Mouse (Mus musculus): ENCODE measurements around the gene Babam2. TPM values are rescaled to one million over a fixed set of nuclear protein-coding genes. Genes with fewer than 3 reads are reported as not detected.

The Babam2 gene
- polyA plus RNA-seq, 1 experiment from 2014 or later = 46.2 TPM

- Histone ChIP-seq H3K9me3 (ENCODE audit: control insufficient read depth, low read length) (no peaks in the 10 kb centered on the region), H3K27ac (ENCODE audit: low read depth, low read length) (no peak overlapping the region), H3K9ac (ENCODE audit: low read depth, low read length) (no peak overlapping the region), H3K4me2 (no peak overlapping the region), H3K36me3 (ENCODE audit: control insufficient read depth, insufficient read depth, low read length) (no peaks in the 10 kb centered on the region), H3K27me3 (replicated peaks; ENCODE audit: control insufficient read depth, insufficient read depth, low read length) (no peaks in the 10 kb centered on the region), H3K4me3 (ENCODE audit: low read depth, low read length) (no peak overlapping the region), H3K4me1 (replicated peaks; ENCODE audit: control insufficient read depth, insufficient read depth, low read length) (no peaks in the 10 kb centered on the region)
- ATAC-seq (replicated peaks; ENCODE audit: low FRiP score) (no peak), DNase-seq (ENCODE audit: low spot score) (no peak)
- WGBS = 87% methylated on average over 4 of the region's 4 CpGs
Measured at GRCm38 (mm10) chr5:32071314-32071713, 373.8 kb downstream of the Babam2 start.

GRCm38 (mm10) chr5:32071824-32072223, 374.3 kb downstream of the Babam2 start:
- Histone ChIP-seq H3K27ac (ENCODE audit: low read depth, low read length) (no peak overlapping the region), H3K4me2 (no peak overlapping the region), H3K9ac (ENCODE audit: low read depth, low read length) (no peak overlapping the region), H3K9me3 (ENCODE audit: control insufficient read depth, low read length) (no peaks in the 10 kb centered on the region), H3K36me3 (ENCODE audit: control insufficient read depth, insufficient read depth, low read length) (no peaks in the 10 kb centered on the region), H3K4me1 (replicated peaks; ENCODE audit: control insufficient read depth, insufficient read depth, low read length) (no peaks in the 10 kb centered on the region), H3K4me3 (ENCODE audit: low read depth, low read length) (no peak overlapping the region), H3K27me3 (replicated peaks; ENCODE audit: control insufficient read depth, insufficient read depth, low read length) (no peaks in the 10 kb centered on the region)
- 91% methylated on average over 5 of the region's 5 CpGs for WGBS
- no peak for DNase-seq (ENCODE audit: low spot score)
- ATAC-seq (replicated peaks; ENCODE audit: low FRiP score) = no peak

- H3K4me2 ChIP-seq = no peak overlapping the region
- no peaks in the 10 kb centered on the region for H3K9me3 ChIP-seq (ENCODE audit: control insufficient read depth, low read length)
- no peak for ATAC-seq (replicated peaks; ENCODE audit: low FRiP score)
- WGBS = 99% methylated on average over 3 of the region's 3 CpGs
- DNase-seq (ENCODE audit: low spot score) = no peak
- no peak overlapping the region for H3K4me3 ChIP-seq (ENCODE audit: low read depth, low read length)
- no peak overlapping the region for H3K9ac ChIP-seq (ENCODE audit: low read depth, low read length)
- H3K4me1 ChIP-seq (replicated peaks; ENCODE audit: control insufficient read depth, insufficient read depth, low read length) = no peaks in the 10 kb centered on the region
- H3K27me3 ChIP-seq (replicated peaks; ENCODE audit: control insufficient read depth, insufficient read depth, low read length) = no peaks in the 10 kb centered on the region
- no peak overlapping the region for H3K27ac ChIP-seq (ENCODE audit: low read depth, low read length)
- H3K36me3 ChIP-seq (ENCODE audit: control insufficient read depth, insufficient read depth, low read length) = no peaks in the 10 kb centered on the region
Measured at GRCm38 (mm10) chr5:32072877-32073276, 375.4 kb downstream of the Babam2 start.

DNA sequence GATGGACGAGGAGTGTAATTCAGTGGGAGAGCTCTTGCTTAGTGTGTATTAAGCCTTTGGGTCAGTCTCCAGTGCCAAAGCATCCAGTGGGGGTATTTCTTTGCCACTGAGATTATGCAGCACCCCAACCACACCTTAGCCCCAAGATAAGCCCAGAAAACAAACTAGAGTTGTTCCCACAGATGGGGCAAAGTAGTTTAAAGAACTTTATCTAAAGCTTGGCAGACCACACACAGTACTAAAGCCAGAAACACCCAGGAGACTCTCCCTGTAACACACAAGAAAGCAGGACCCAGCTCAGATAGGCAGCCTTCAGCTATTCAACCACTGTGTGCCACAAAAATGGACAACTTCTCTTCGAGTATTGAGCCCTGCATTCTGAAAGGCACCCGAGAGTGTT, 376.6 kb downstream of the Babam2 start:
- Histone ChIP-seq H3K27me3 (replicated peaks; ENCODE audit: control insufficient read depth, insufficient read depth, low read length) (no peaks in the 10 kb centered on the region), H3K9ac (ENCODE audit: low read depth, low read length) (no peak overlapping the region), H3K4me3 (ENCODE audit: low read depth, low read length) (no peak overlapping the region), H3K36me3 (ENCODE audit: control insufficient read depth, insufficient read depth, low read length) (no peaks in the 10 kb centered on the region), H3K4me1 (replicated peaks; ENCODE audit: control insufficient read depth, insufficient read depth, low read length) (no peaks in the 10 kb centered on the region), H3K9me3 (ENCODE audit: control insufficient read depth, low read length) (no peaks in the 10 kb centered on the region), H3K4me2 (no peak overlapping the region), H3K27ac (ENCODE audit: low read depth, low read length) (no peak overlapping the region)
- DNase-seq (ENCODE audit: low spot score) = no peak
- WGBS = 76% methylated on average over 3 of the region's 3 CpGs
- ATAC-seq (replicated peaks; ENCODE audit: low FRiP score) = no peak

- WGBS = 56% methylated on average over 3 of the region's 3 CpGs
- DNase-seq (ENCODE audit: low spot score) (no peak), ATAC-seq (replicated peaks; ENCODE audit: low FRiP score) (no peak)
- Histone ChIP-seq H3K27ac (ENCODE audit: low read depth, low read length) (no peak overlapping the region), H3K4me3 (ENCODE audit: low read depth, low read length) (no peak overlapping the region), H3K36me3 (ENCODE audit: control insufficient read depth, insufficient read depth, low read length) (no peaks in the 10 kb centered on the region), H3K9ac (ENCODE audit: low read depth, low read length) (no peak overlapping the region), H3K9me3 (ENCODE audit: control insufficient read depth, low read length) (no peaks in the 10 kb centered on the region), H3K4me2 (no peak overlapping the region), H3K4me1 (replicated peaks; ENCODE audit: control insufficient read depth, insufficient read depth, low read length) (peaks cover 8% of the 10 kb centered on the region; the same call in 1 of the 2 replicates), H3K27me3 (replicated peaks; ENCODE audit: control insufficient read depth, insufficient read depth, low read length) (no peaks in the 10 kb centered on the region)
Measured at GRCm38 (mm10) chr5:32077139-32077538, 379.7 kb downstream of the Babam2 start.

GRCm38 (mm10) chr5:32078986-32079385, 381.5 kb downstream of the Babam2 start:
- Histone ChIP-seq H3K4me2 (no peak overlapping the region), H3K9me3 (ENCODE audit: control insufficient read depth, low read length) (no peaks in the 10 kb centered on the region), H3K27ac (ENCODE audit: low read depth, low read length) (no peak overlapping the region), H3K9ac (ENCODE audit: low read depth, low read length) (no peak overlapping the region), H3K27me3 (replicated peaks; ENCODE audit: control insufficient read depth, insufficient read depth, low read length) (no peaks in the 10 kb centered on the region), H3K4me3 (ENCODE audit: low read depth, low read length) (no peak overlapping the region), H3K4me1 (replicated peaks; ENCODE audit: control insufficient read depth, insufficient read depth, low read length) (peaks cover 8% of the 10 kb centered on the region; the same call in 1 of the 2 replicates), H3K36me3 (ENCODE audit: control insufficient read depth, insufficient read depth, low read length) (no peaks in the 10 kb centered on the region)
- ATAC-seq (replicated peaks; ENCODE audit: low FRiP score) = no peak
- no peak for DNase-seq (ENCODE audit: low spot score)
- WGBS = 61% methylated on average over 4 of the region's 4 CpGs

GRCm38 (mm10) chr5:32080490-32081219, 383.2 kb downstream of the Babam2 start:
- no peaks in the 10 kb centered on the region for H3K36me3 ChIP-seq (ENCODE audit: control insufficient read depth, insufficient read depth, low read length)
- H3K27ac ChIP-seq (ENCODE audit: low read depth, low read length) = no peak overlapping the region
- ATAC-seq (replicated peaks; ENCODE audit: low FRiP score) = no peak

DNA sequence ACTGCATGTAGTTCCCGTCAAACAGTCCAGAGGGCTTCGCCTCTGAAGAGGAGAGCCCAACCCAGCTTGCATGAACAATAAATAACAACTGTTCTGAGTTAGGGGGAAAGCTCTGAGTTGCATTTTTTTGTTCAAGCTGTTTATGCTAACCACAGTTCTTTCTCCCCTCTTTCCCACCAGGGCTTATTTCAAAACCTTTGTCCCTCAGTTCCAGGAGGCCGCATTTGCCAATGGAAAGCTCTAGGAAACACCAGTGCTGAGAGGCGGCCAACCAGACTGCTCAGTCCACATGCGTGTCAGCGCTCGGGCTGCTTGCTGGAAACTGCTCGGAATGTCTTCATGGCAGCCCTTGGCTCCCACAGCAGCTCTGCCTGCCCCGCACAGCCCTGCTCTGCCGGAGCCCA, 386.9 kb downstream of the Babam2 start:
- Histone ChIP-seq H3K36me3 (ENCODE audit: control insufficient read depth, insufficient read depth, low read length) (no peaks in the 10 kb centered on the region), H3K4me2 (no peak overlapping the region), H3K9ac (ENCODE audit: low read depth, low read length) (no peak overlapping the region), H3K4me3 (ENCODE audit: low read depth, low read length) (no peak overlapping the region), H3K27me3 (replicated peaks; ENCODE audit: control insufficient read depth, insufficient read depth, low read length) (no peaks in the 10 kb centered on the region), H3K27ac (ENCODE audit: low read depth, low read length) (no peak overlapping the region), H3K9me3 (ENCODE audit: control insufficient read depth, low read length) (no peaks in the 10 kb centered on the region), H3K4me1 (replicated peaks; ENCODE audit: control insufficient read depth, insufficient read depth, low read length) (peaks cover 8% of the 10 kb centered on the region; the same call in 1 of the 2 replicates)
- no peak for DNase-seq (ENCODE audit: low spot score)
- WGBS = 88% methylated on average over 10 of the region's 10 CpGs
- ATAC-seq (replicated peaks; ENCODE audit: low FRiP score) = no peak

More at GRCm38 (mm10) chr5:32080490-32081219, 383.2 kb downstream of the Babam2 start:
- Histone ChIP-seq H3K9me3 (ENCODE audit: control insufficient read depth, low read length) (no peaks in the 10 kb centered on the region), H3K4me2 (no peak overlapping the region), H3K4me1 (replicated peaks; ENCODE audit: control insufficient read depth, insufficient read depth, low read length) (peaks cover 8% of the 10 kb centered on the region; the same call in 1 of the 2 replicates), H3K9ac (ENCODE audit: low read depth, low read length) (no peak overlapping the region), H3K27me3 (replicated peaks; ENCODE audit: control insufficient read depth, insufficient read depth, low read length) (no peaks in the 10 kb centered on the region), H3K4me3 (ENCODE audit: low read depth, low read length) (no peak overlapping the region)
- 47% methylated on average over 7 of the region's 7 CpGs for WGBS
- DNase-seq (ENCODE audit: low spot score) = no peak

GRCm38 (mm10) chr5:32085566-32085965, 388.1 kb downstream of the Babam2 start:
- no peaks in the 10 kb centered on the region for H3K27me3 ChIP-seq (replicated peaks; ENCODE audit: control insufficient read depth, insufficient read depth, low read length)
- no peak for ATAC-seq (replicated peaks; ENCODE audit: low FRiP score)
- no peak for DNase-seq (ENCODE audit: low spot score)
- WGBS = 76% methylated on average over 2 of the region's 2 CpGs
- H3K36me3 ChIP-seq (ENCODE audit: control insufficient read depth, insufficient read depth, low read length) = no peaks in the 10 kb centered on the region
- no peak overlapping the region for H3K4me3 ChIP-seq (ENCODE audit: low read depth, low read length)
- no peak overlapping the region for H3K4me2 ChIP-seq
- H3K9ac ChIP-seq (ENCODE audit: low read depth, low read length) = no peak overlapping the region
- no peaks in the 10 kb centered on the region for H3K9me3 ChIP-seq (ENCODE audit: control insufficient read depth, low read length)
- H3K27ac ChIP-seq (ENCODE audit: low read depth, low read length) = no peak overlapping the region
- peaks cover 11% of the 10 kb centered on the region; the same call in 1 of the 2 replicates for H3K4me1 ChIP-seq (replicated peaks; ENCODE audit: control insufficient read depth, insufficient read depth, low read length)

Data from liver, embryonic 11.5 days (tissue).